Mouse (Mus musculus): ENCODE data around the gene Sh3bgr. TPM values are rescaled to one million over a fixed set of nuclear protein-coding genes. Genes with fewer than 3 reads are reported as not detected.

The Sh3bgr gene
- polyA plus RNA-seq, 1 experiment from 2014 or later: 12.8 TPM

DNA sequence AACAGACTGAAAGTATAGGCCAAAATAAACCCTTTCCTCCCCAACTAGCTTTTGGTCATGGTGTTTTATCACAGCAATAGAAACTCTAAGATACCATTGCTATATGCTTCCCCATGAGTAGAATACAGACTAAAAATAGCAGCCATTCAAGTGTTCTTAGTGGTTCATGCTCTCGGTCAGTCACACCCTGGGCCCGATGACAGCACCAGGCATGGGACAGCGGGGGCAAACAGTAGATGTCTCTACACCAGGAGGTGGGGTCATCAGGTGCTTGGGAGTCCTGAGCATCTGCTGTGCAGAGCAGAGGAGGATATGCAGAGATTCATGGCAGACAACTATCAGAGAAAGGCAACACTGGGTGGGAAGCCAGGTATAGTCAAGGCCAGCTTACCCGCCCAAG lies 12.8 kb downstream of the Sh3bgr start:
- H3K9me3 ChIP-seq (replicated peaks): peaks cover 6% of the 10 kb centered on the region; the same call in 1 of the 2 replicates
- H3K4me2 ChIP-seq (replicated peaks): no peak overlapping the region
- no peaks in the 10 kb centered on the region for H3K4me1 ChIP-seq
- 90% methylated on average over 4 of the region's 4 CpGs for WGBS
- H3K4me3 ChIP-seq (replicated peaks): no peak overlapping the region
- H3K27me3 ChIP-seq: no peaks in the 10 kb centered on the region
- no peak overlapping the region for H3K27ac ChIP-seq (replicated peaks)
- H3K9ac ChIP-seq: no peak overlapping the region
- no peak for ATAC-seq (ENCODE audit: insufficient number of reproducible peaks, low FRiP score, low TSS enrichment, low read depth)
- H3K36me3 ChIP-seq: no peaks in the 10 kb centered on the region

GRCm38 (mm10) chr16:96221491-96221890 lies 21.2 kb downstream of the Sh3bgr start:
- no peak for ATAC-seq (ENCODE audit: insufficient number of reproducible peaks, low FRiP score, low TSS enrichment, low read depth)
- Histone ChIP-seq H3K27me3 (no peaks in the 10 kb centered on the region), H3K36me3 (no peaks in the 10 kb centered on the region), H3K9ac (no peak overlapping the region), H3K4me3 (replicated peaks) (no peak overlapping the region), H3K4me1 (no peaks in the 10 kb centered on the region), H3K9me3 (replicated peaks) (no peaks in the 10 kb centered on the region), H3K27ac (replicated peaks) (no peak overlapping the region), H3K4me2 (replicated peaks) (no peak overlapping the region)
- 71% methylated on average over 5 of the region's 5 CpGs for WGBS

GRCm38 (mm10) chr16:96221959-96222358 lies 21.7 kb downstream of the Sh3bgr start:
- ATAC-seq (ENCODE audit: insufficient number of reproducible peaks, low FRiP score, low TSS enrichment, low read depth): no peak
- WGBS: 83% methylated on average over 3 of the region's 3 CpGs

GRCm38 (mm10) chr16:96222452-96222851 lies 22.2 kb downstream of the Sh3bgr start:
- no peaks in the 10 kb centered on the region for H3K9me3 ChIP-seq (replicated peaks)
- WGBS: 69% methylated on average over 1 of the region's 1 CpGs
- ATAC-seq (ENCODE audit: insufficient number of reproducible peaks, low FRiP score, low TSS enrichment, low read depth): no peak
- H3K4me2 ChIP-seq (replicated peaks): no peak overlapping the region
- no peak overlapping the region for H3K27ac ChIP-seq (replicated peaks)
- H3K4me3 ChIP-seq (replicated peaks): no peak overlapping the region
- H3K27me3 ChIP-seq: no peaks in the 10 kb centered on the region
- no peaks in the 10 kb centered on the region for H3K36me3 ChIP-seq
- H3K9ac ChIP-seq: no peak overlapping the region
- no peaks in the 10 kb centered on the region for H3K4me1 ChIP-seq

More at GRCm38 (mm10) chr16:96221959-96222358, 21.7 kb downstream of the Sh3bgr start:
- Histone ChIP-seq H3K27ac (replicated peaks) (no peak overlapping the region), H3K4me3 (replicated peaks) (no peak overlapping the region), H3K4me2 (replicated peaks) (no peak overlapping the region), H3K4me1 (no peaks in the 10 kb centered on the region), H3K9me3 (replicated peaks) (no peaks in the 10 kb centered on the region), H3K36me3 (no peaks in the 10 kb centered on the region), H3K27me3 (no peaks in the 10 kb centered on the region), H3K9ac (no peak overlapping the region)

GRCm38 (mm10) chr16:96228438-96228837 lies 28.2 kb downstream of the Sh3bgr start:
- Histone ChIP-seq H3K4me3 (replicated peaks) (no peak overlapping the region), H3K27ac (replicated peaks) (no peak overlapping the region), H3K9me3 (replicated peaks) (no peaks in the 10 kb centered on the region), H3K4me2 (replicated peaks) (no peak overlapping the region), H3K36me3 (no peaks in the 10 kb centered on the region), H3K9ac (no peak overlapping the region), H3K4me1 (no peaks in the 10 kb centered on the region), H3K27me3 (no peaks in the 10 kb centered on the region)
- 59% methylated on average over 13 of the region's 13 CpGs for WGBS
- no peak for ATAC-seq (ENCODE audit: insufficient number of reproducible peaks, low FRiP score, low TSS enrichment, low read depth)

DNA sequence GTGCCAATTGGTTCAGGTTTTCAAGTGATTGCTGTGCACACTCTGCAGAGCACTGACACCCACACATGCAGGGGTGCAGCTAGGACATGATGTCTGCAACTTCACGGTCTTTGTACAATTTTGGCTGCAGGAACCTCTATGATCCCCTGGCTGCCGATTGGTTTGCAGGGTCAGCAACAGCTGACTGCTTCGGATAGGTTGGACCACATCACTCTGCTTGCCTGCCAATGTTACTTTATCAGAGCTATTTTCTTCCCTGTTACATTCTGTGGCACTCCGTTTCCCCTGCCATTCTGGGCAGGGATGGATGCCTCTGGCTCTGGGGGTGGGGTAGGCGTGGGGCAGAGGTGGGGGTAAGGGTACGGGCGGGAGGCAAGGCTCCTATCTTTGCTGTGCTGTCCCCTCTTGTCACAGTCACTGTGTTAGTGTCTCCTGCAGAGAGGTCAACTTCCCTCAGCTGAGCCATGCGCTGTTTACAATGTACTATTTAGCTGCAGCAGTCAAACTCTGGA lies 28.9 kb downstream of the Sh3bgr start:
- H3K36me3 ChIP-seq: no peaks in the 10 kb centered on the region
- no peak overlapping the region for H3K4me3 ChIP-seq (replicated peaks)
- no peaks in the 10 kb centered on the region for H3K9me3 ChIP-seq (replicated peaks)
- ATAC-seq (ENCODE audit: insufficient number of reproducible peaks, low FRiP score, low TSS enrichment, low read depth): no peak
- H3K27ac ChIP-seq (replicated peaks): no peak overlapping the region
- H3K4me2 ChIP-seq (replicated peaks): no peak overlapping the region
- no peak overlapping the region for H3K9ac ChIP-seq
- WGBS: 64% methylated on average over 8 of the region's 8 CpGs
- no peaks in the 10 kb centered on the region for H3K27me3 ChIP-seq
- no peaks in the 10 kb centered on the region for H3K4me1 ChIP-seq

DNA sequence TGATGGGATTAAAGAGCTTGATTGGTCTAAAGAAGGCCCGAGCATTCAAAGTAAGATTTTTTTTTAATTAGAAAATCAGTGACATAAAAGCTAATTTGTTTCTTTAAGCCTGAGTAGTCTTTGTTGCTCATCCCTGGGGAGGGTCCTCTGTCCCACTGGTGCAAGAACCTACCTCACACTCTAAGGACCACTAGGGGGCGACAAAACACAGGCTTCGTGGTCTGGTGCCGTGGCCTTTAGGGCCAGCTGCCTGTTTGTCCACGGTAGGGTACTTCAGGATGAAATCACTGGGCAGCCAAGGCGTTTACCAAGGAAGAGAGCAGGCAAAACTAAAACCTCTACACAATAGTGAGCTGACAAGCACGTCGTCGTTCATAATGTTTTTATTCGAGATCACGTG lies 30.2 kb downstream of the Sh3bgr start:
- Histone ChIP-seq H3K27ac (replicated peaks) (no peak overlapping the region), H3K4me3 (replicated peaks) (no peak overlapping the region), H3K9me3 (replicated peaks) (no peaks in the 10 kb centered on the region), H3K36me3 (no peaks in the 10 kb centered on the region), H3K9ac (no peak overlapping the region), H3K4me2 (replicated peaks) (no peak overlapping the region), H3K27me3 (no peaks in the 10 kb centered on the region), H3K4me1 (no peaks in the 10 kb centered on the region)
- 0 out of 2 replicates have a peak, but pooled peaks have one; percentile 54 for ATAC-seq (ENCODE audit: insufficient number of reproducible peaks, low FRiP score, low TSS enrichment, low read depth)
- WGBS: 29% methylated on average over 11 of the region's 11 CpGs

DNA sequence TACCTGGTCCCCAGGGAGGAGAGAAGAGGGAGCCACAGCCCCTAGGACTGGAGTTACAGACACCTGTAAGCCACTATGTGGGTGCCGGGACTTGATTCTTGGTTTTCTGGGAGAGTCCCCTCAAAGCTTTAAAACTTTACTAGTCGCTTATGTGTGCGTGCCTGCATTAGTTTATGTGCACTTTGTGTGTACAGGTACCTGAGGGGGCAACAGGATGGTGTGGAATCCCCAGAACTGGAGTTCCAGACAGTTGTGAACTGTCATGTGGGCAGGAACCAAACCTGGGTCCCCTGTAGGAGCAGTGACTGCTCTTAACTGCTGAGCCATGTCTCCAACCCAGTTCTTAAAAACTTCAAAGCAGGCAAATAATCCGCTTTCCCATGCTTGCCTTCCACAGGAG lies 31.0 kb downstream of the Sh3bgr start:
- 91% methylated on average over 4 of the region's 4 CpGs for WGBS
- H3K9me3 ChIP-seq (replicated peaks): no peaks in the 10 kb centered on the region
- no peak overlapping the region for H3K4me3 ChIP-seq (replicated peaks)
- no peak overlapping the region for H3K9ac ChIP-seq
- no peaks in the 10 kb centered on the region for H3K27me3 ChIP-seq
- H3K4me1 ChIP-seq: no peaks in the 10 kb centered on the region
- ATAC-seq (ENCODE audit: insufficient number of reproducible peaks, low FRiP score, low TSS enrichment, low read depth): no peak
- H3K4me2 ChIP-seq (replicated peaks): no peak overlapping the region
- no peak overlapping the region for H3K27ac ChIP-seq (replicated peaks)
- no peaks in the 10 kb centered on the region for H3K36me3 ChIP-seq

GRCm38 (mm10) chr16:96231974-96232373 lies 31.7 kb downstream of the Sh3bgr start:
- H3K36me3 ChIP-seq: no peaks in the 10 kb centered on the region
- no peak overlapping the region for H3K4me3 ChIP-seq (replicated peaks)
- H3K9me3 ChIP-seq (replicated peaks): no peaks in the 10 kb centered on the region
- H3K9ac ChIP-seq: no peak overlapping the region
- WGBS: 79% methylated on average over 8 of the region's 8 CpGs
- no peak for ATAC-seq (ENCODE audit: insufficient number of reproducible peaks, low FRiP score, low TSS enrichment, low read depth)
- no peaks in the 10 kb centered on the region for H3K4me1 ChIP-seq
- no peak overlapping the region for H3K4me2 ChIP-seq (replicated peaks)
- no peaks in the 10 kb centered on the region for H3K27me3 ChIP-seq
- H3K27ac ChIP-seq (replicated peaks): no peak overlapping the region

DNA sequence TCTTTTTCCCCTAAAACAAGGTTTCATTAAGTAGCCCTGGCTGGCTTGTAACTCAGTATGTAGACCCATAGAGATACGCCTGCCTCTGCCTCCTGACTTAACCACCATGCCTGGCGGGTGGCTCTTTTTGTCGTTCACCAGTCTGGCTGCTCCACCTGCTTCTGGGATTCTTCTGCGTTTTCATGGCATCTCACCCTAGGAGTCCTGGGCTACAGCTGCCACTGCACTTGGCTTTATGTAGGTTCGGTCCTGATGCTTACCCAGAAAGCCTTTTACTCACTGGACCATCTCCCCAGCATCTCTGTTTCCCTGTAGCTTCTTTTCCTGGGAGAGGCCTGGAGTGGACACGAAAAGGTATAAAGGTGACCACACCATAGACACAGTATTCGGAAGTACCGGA lies 33.7 kb downstream of the Sh3bgr start:
- Histone ChIP-seq H3K27ac (replicated peaks) (no peak overlapping the region), H3K27me3 (no peaks in the 10 kb centered on the region), H3K9me3 (replicated peaks) (no peaks in the 10 kb centered on the region), H3K36me3 (no peaks in the 10 kb centered on the region), H3K4me2 (replicated peaks) (no peak overlapping the region), H3K4me3 (replicated peaks) (no peak overlapping the region), H3K4me1 (no peaks in the 10 kb centered on the region), H3K9ac (no peak overlapping the region)
- WGBS: 88% methylated on average over 8 of the region's 8 CpGs
- ATAC-seq (ENCODE audit: insufficient number of reproducible peaks, low FRiP score, low TSS enrichment, low read depth): no peak

GRCm38 (mm10) chr16:96235366-96235970 lies 35.2 kb downstream of the Sh3bgr start, which contains the start of gene B3galt5:
TSS of gene B3galt5 (plus strand) at chr16:96235801.
- Histone ChIP-seq H3K27ac (replicated peaks) (no peak within 1 kb of the TSS), H3K9ac (no peak within 1 kb of the TSS), H3K36me3 (no peaks in the 10 kb centered on the region), H3K4me1 (no peaks in the 10 kb centered on the region), H3K27me3 (no peaks in the 10 kb centered on the region), H3K9me3 (replicated peaks) (no peaks in the 10 kb centered on the region), H3K4me3 (replicated peaks) (no peak within 1 kb of the TSS), H3K4me2 (replicated peaks) (peak within 1 kb of the TSS; percentile 17; the same call in 1 of the 2 replicates)
- 53% methylated on average over 17 of the region's 17 CpGs for WGBS
- ATAC-seq (ENCODE audit: insufficient number of reproducible peaks, low FRiP score, low TSS enrichment, low read depth): no peak

DNA sequence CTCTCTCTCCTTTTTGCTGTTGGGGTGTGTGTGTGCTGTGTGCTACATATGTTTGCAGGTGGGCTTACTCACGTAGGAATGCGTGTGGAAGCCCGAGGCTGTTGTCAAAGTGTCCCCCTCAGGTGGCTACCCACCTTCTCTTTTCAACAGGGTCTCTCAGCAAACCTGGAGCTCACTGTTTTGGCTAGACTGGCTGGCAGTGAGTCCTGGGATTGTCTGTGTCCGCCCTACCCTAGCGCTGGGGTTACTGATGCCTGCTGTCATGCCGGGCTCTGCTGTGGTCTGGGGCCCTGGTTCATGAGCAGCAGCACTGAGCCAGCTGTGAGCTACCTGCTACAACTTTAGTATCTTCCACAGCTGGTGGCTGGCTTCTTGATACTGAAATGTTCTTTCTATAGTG lies 44.2 kb downstream of the Sh3bgr start:
- Histone ChIP-seq H3K4me1 (no peaks in the 10 kb centered on the region), H3K9ac (no peak overlapping the region), H3K36me3 (no peaks in the 10 kb centered on the region), H3K4me2 (replicated peaks) (no peak overlapping the region), H3K27ac (replicated peaks) (no peak overlapping the region), H3K9me3 (replicated peaks) (no peaks in the 10 kb centered on the region), H3K4me3 (replicated peaks) (no peak overlapping the region), H3K27me3 (no peaks in the 10 kb centered on the region)
- no peak for ATAC-seq (ENCODE audit: insufficient number of reproducible peaks, low FRiP score, low TSS enrichment, low read depth)
- 79% methylated on average over 6 of the region's 6 CpGs for WGBS
